Mouse (Mus musculus): Measurements from ENCODE around the gene Rab3il1. TPM values are rescaled to one million over a fixed set of nuclear protein-coding genes. Genes with fewer than 3 reads are reported as not detected.

Rab3il1 gene
- total RNA-seq, 2 experiments from 2014 or later = 8.9 to 10.4 TPM

- DNase-seq = no peak
Measured at GRCm38 (mm10) chr19:9982852-9983542, 18.5 kb upstream of the Rab3il1 start.

GRCm38 (mm10) chr19:9984111-9985055 lies 17.1 kb upstream of the Rab3il1 start:
- no peak for DNase-seq

- no peak for DNase-seq
Measured at GRCm38 (mm10) chr19:9985190-9985899, 16.1 kb upstream of the Rab3il1 start.

- no peak for DNase-seq
Measured at GRCm38 (mm10) chr19:9985900-9986421, 15.5 kb upstream of the Rab3il1 start.

GRCm38 (mm10) chr19:9987192-9987591 lies 14.3 kb upstream of the Rab3il1 start:
- DNase-seq = no peak

- DNase-seq = no peak
Measured at GRCm38 (mm10) chr19:9987593-9987992, 13.9 kb upstream of the Rab3il1 start.

GRCm38 (mm10) chr19:9989171-9989883 lies 12.1 kb upstream of the Rab3il1 start:
- DNase-seq = no peak

- DNase-seq = no peak
Measured at GRCm38 (mm10) chr19:9989884-9990256, 11.6 kb upstream of the Rab3il1 start.

- DNase-seq = peak; percentile 80 to 81
Measured at GRCm38 (mm10) chr19:9991304-9991703, 10.2 kb upstream of the Rab3il1 start.

GRCm38 (mm10) chr19:9992011-9992958 lies 9.2 kb upstream of the Rab3il1 start:
- DNase-seq = no peak

GRCm38 (mm10) chr19:9993036-9993656 lies 8.3 kb upstream of the Rab3il1 start:
- peak; percentile 82 to 84 for DNase-seq

- DNase-seq = no peak
Measured at GRCm38 (mm10) chr19:9997204-9998062, 4.0 kb upstream of the Rab3il1 start.

- DNase-seq = no peak
Measured at GRCm38 (mm10) chr19:9998063-9998416, 3.4 kb upstream of the Rab3il1 start.

- no peak for DNase-seq
Measured at GRCm38 (mm10) chr19:9998736-9999486, 2.6 kb upstream of the Rab3il1 start.

- DNase-seq = no peak
Measured at GRCm38 (mm10) chr19:10000330-10000729, 1.1 kb upstream of the Rab3il1 start.

GRCm38 (mm10) chr19:10003696-10004095 lies 2.2 kb downstream of the Rab3il1 start:
- no peak for DNase-seq

- DNase-seq = no peak
Measured at GRCm38 (mm10) chr19:10011408-10011807, 9.9 kb downstream of the Rab3il1 start.

- DNase-seq = no peak
Measured at GRCm38 (mm10) chr19:10012827-10013278, 11.4 kb downstream of the Rab3il1 start.

- DNase-seq = no peak
Measured at GRCm38 (mm10) chr19:10013348-10013747, 11.9 kb downstream of the Rab3il1 start.
